Mouse (Mus musculus) heart, adult 2 months (tissue): ENCODE results near the gene Ubxn4.
A peak's percentile ranks its signal among the peaks of the same experiment; 100 is the strongest.

Experiments
- CTCF ChIP-seq: fragments of 200-600 bp; IDR thresholded peaks from 2 replicates; pipeline ENCODE4 v1.8.1; 2022; ENCODE audit warnings: antibody characterized with exemption, mild to moderate bottlenecking, moderate library complexity
- POLR2A ChIP-seq: fragments of 200-500 bp; IDR thresholded peaks from 2 replicates; pipeline ENCODE4 v1.6.1; 2011; ENCODE audit warnings: mild to moderate bottlenecking, low read depth, low read length, control low read depth; ENCODE audit not compliant: insufficient read depth

DNA sequence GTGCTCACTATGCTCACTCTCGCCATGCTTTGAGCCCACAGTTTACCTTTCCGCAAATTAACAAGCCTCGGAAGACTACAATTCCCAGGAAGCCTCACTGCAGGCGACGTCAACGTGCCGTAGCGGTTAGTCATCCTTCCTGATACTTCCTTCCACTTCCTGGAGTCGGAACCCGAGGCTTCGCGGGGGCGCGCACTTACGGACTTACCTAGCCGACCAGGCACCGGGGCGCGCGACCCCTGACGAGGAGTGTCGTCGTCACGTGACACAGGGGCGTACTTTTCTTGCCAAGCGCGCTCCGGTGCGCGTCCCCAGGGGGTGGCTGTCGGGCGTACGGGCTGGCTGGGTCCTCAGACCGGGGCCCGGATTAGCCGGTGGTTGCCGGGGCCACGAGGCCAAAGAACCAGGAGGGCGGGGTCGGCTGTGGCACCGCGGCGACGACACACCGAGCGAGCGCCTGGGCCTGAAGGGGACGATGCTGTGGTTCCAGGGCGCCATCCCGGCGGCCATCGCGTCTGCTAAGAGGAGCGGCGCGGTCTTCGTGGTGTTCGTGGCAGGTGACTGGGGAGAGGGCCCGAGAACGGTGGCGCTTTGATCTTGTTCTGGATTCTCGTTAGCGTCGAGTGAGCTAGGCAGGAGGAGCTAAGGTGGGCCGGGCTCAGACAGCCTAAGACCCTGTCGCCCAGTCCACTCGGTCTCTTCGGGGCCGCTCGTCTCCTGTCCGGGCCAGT lies 397 bp downstream of the Ubxn4 start:
- TF ChIP-seq CTCF (no peak), POLR2A (peak; percentile 69)
